Mouse (Mus musculus) macrophage (primary cell): Measurements from ENCODE around the gene Dhx9. TPM values are rescaled to one million over a fixed set of nuclear protein-coding genes. Genes with fewer than 3 reads are reported as not detected.

Experiments used
- H3K27ac ChIP-seq: fragments of 350-480 bp; formaldehyde crosslinking; 2 replicates; pipeline ENCODE4 v1.9.0; 2021
- H3K36me3 ChIP-seq: fragments of 350-480 bp; formaldehyde crosslinking; 2 replicates; pipeline ENCODE4 v1.9.0; 2021; ENCODE audit errors: inconsistent target
- H3K4me3 ChIP-seq: fragments of 350-480 bp; formaldehyde crosslinking; 2 replicates; pipeline ENCODE4 v1.9.0; 2021; ENCODE audit errors: inconsistent target
- H3K79me2 ChIP-seq: fragments of 350-480 bp; formaldehyde crosslinking; 2 replicates; pipeline ENCODE4 v1.9.0; 2021; ENCODE audit errors: inconsistent target
- WGBS: methylation state at CpG from one replicate; pipeline ENCODE4 v1.1.7; 2026; ENCODE audit warnings: inconsistent platforms; ENCODE audit not compliant: missing documents; 5-methylcytosine and 5-hydroxymethylcytosine counted together
- polyA plus RNA-seq: library from polyadenylated mRNA; stranded (reverse); fragments of 250-400 nt; gene quantifications from 3 replicates; pipeline ENCODE4 v1.2.4, GENCODE M21; 2018; ENCODE audit warnings: inconsistent platforms

The Dhx9 gene
- polyA plus RNA-seq, 1 experiment from 2014 or later: 81.8 TPM

DNA sequence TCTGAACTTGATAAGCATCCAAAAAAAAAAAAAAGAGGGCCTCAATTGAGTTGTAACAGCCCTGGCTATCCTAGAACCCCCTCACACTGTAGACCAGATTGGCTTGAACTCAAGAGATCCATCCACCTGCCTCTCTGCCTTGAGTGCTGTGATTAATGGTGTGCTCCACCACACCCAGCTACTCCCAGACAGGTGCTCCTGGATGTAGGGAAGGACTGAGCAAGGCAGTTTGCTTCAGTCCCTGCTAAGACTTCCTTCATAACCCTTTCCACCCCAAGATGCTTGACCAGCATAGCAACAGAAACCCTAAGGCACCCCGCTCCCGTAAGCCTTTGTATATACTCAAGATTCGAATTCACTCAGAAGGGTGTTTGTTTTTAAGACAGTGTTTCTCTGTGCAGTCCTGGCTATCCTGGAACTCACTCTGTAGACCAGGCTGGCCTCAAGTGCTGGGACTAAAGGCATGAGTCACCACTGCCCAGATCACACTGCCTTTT, 34.3 kb downstream of the Dhx9 start:
- Histone ChIP-seq H3K79me2 (no peaks in the 10 kb centered on the region), H3K36me3 (peaks cover 35% of the 10 kb centered on the region), H3K27ac (no peak overlapping the region), H3K4me3 (no peak overlapping the region)
- 100% methylated on average over 3 of the region's 3 CpGs for WGBS

DNA sequence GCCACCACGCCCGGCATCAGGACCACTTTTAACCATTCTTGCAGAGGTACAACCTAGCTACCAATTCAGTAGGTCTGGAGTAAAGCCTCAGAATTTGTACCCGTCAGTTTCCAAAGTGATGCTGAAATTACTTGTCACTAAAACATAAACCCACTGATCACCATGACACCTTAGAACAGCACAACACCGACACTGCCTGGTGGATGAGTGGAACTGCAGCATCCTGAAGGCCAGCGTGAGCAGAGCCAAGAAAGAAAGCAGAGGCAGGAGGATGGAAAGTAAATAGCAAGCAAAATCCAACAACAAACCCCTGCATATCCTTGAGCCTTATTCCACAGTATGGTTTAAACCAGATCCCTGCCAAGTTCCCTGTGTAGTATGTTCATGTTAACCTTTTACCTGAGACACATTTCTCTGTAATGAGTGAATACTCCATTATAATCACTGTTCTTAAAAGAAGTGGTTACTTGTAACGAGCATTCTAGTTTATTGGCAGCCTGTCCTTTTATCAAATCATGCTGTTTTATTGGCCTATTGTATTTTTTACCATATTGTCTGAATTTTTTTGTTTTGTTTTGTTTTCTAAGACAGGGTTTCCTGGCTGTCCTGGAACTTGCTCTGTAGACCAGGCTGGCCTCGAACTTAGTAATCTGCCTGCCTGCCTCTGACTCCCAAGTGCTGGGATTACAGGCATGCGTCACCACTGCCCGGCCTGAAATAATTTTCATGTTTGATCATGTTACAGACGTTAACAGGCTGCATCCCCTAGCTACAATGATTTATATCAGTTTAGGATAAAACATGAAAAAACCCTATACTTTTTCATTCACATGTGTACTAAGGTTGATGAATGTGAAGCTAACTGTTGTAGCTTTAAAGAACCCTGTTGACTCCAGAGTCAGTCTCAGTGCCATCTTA, 36.0 kb downstream of the Dhx9 start:
- 83% methylated on average over 9 of the region's 10 CpGs for WGBS
- Histone ChIP-seq H3K4me3 (no peak overlapping the region), H3K27ac (no peak overlapping the region), H3K79me2 (no peaks in the 10 kb centered on the region), H3K36me3 (peaks cover 19% of the 10 kb centered on the region)

- no peak overlapping the region for H3K4me3 ChIP-seq
- 99% methylated on average over 17 of the region's 20 CpGs for WGBS
- H3K79me2 ChIP-seq: no peaks in the 10 kb centered on the region
- H3K27ac ChIP-seq: no peak overlapping the region
- no peaks in the 10 kb centered on the region for H3K36me3 ChIP-seq
Observed at GRCm38 (mm10) chr1:153446120-153446831, 41.2 kb downstream of the Dhx9 start.

- no peaks in the 10 kb centered on the region for H3K79me2 ChIP-seq
- no peaks in the 10 kb centered on the region for H3K36me3 ChIP-seq
- 69% methylated on average over 4 of the region's 4 CpGs for WGBS
- no peak overlapping the region for H3K4me3 ChIP-seq
- H3K27ac ChIP-seq: no peak overlapping the region
Observed at GRCm38 (mm10) chr1:153443632-153444031, 43.8 kb downstream of the Dhx9 start.

- WGBS: 100% methylated on average over 1 of the region's 1 CpGs
- H3K36me3 ChIP-seq: no peaks in the 10 kb centered on the region
- H3K79me2 ChIP-seq: no peaks in the 10 kb centered on the region
- H3K4me3 ChIP-seq: no peak overlapping the region
- no peak overlapping the region for H3K27ac ChIP-seq
Observed at GRCm38 (mm10) chr1:153443019-153443418, 44.4 kb downstream of the Dhx9 start.

- no peaks in the 10 kb centered on the region for H3K36me3 ChIP-seq
- H3K27ac ChIP-seq: no peak overlapping the region
- H3K4me3 ChIP-seq: no peak overlapping the region
- H3K79me2 ChIP-seq: no peaks in the 10 kb centered on the region
- 100% methylated on average over 3 of the region's 3 CpGs for WGBS
Observed at GRCm38 (mm10) chr1:153441656-153442055, 45.8 kb downstream of the Dhx9 start.

DNA sequence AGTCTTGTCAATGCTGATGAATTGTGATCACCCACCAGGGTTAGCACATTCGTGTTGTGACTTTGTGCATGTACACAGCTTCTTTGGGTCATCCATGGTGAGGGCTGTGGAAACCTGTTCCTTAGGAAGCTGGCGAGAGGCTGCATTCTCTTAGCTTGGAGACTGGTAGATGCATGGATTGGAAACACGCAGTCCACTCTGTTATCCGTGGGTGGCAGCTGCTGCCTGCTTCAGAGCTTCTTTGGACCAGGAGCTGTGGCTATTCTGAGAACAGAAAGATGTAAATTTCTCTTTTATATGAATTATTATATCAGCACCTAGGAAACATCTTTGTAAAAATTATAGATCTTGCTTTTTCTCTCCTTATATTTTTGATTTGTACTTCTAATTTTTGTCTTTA, 46.7 kb downstream of the Dhx9 start:
- H3K36me3 ChIP-seq: no peaks in the 10 kb centered on the region
- H3K27ac ChIP-seq: no peak overlapping the region
- no peak overlapping the region for H3K4me3 ChIP-seq
- 91% methylated on average over 4 of the region's 4 CpGs for WGBS
- no peaks in the 10 kb centered on the region for H3K79me2 ChIP-seq

- WGBS: 95% methylated on average over 11 of the region's 11 CpGs
- Histone ChIP-seq H3K79me2 (no peaks in the 10 kb centered on the region), H3K27ac (no peak overlapping the region), H3K36me3 (no peaks in the 10 kb centered on the region), H3K4me3 (no peak overlapping the region)
Observed at GRCm38 (mm10) chr1:153437536-153437935, 49.9 kb downstream of the Dhx9 start.

DNA sequence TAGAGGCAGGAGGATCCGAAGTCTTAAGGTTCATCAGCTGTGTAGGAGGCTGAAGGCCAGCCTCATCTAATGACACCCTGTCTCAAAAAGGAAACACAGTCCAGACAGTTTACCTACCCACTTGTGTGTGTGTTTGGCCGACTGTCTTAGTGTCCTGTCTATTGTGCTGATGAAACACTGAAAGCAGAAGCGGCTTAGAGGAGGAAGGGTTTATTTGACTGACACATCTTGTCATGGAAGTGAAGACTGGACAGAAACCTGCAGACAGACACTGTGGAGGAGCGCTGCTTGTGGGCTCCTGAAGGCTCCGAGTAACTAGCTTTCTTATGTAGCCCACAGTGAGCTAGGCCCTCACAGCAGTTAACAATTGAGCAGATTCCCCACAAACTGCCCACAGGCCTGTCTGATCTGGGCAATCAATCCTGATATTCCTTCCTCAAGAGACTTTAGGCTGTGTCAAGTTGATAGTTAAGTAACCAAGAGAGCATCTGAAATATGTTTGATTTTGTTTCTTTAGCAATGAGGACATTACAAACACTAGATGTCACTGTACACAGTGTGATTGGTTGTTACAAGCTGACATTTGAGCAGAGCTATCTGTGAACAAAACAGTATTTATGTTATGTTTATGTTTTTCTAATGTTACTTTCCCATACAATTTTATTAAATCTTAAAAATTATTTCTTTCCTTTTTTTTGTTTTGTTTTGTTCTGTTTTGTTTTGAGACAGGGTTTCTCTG, 53.4 kb downstream of the Dhx9 start:
- Histone ChIP-seq H3K27ac (peak overlapping the region; percentile 51), H3K36me3 (no peaks in the 10 kb centered on the region), H3K79me2 (no peaks in the 10 kb centered on the region), H3K4me3 (no peak overlapping the region)
- WGBS: 19% methylated on average over 4 of the region's 5 CpGs

- Histone ChIP-seq H3K36me3 (no peaks in the 10 kb centered on the region), H3K4me3 (no peak overlapping the region), H3K27ac (peak overlapping the region; percentile 65), H3K79me2 (no peaks in the 10 kb centered on the region)
- WGBS: 100% methylated on average over 2 of the region's 2 CpGs
Observed at GRCm38 (mm10) chr1:153432329-153432728, 55.1 kb downstream of the Dhx9 start.

- 12% methylated on average over 10 of the region's 10 CpGs for WGBS
- Histone ChIP-seq H3K79me2 (no peaks in the 10 kb centered on the region), H3K36me3 (no peaks in the 10 kb centered on the region), H3K4me3 (no peak overlapping the region), H3K27ac (peak overlapping the region; percentile 65)
Observed at GRCm38 (mm10) chr1:153431701-153432100, 55.8 kb downstream of the Dhx9 start.

DNA sequence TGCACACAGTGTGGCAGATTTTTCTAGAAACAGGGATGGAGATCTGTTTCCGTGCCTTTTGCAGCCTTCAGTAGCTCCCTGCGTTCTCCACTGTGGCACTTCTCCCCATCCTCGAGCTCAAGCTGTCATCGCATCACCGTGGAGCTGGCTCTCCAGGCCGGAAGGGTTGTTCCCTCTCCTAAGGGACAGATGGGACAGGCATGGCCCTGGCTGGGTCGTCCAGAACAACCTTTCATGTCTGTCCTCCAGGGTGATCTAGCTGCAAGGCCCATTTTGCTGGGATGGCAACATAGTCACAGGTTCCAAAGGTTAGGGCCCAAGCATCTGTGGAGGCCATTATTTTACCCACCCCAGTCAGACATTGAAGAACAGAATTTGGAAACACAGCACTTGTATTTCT, 56.3 kb downstream of the Dhx9 start:
- H3K36me3 ChIP-seq: no peaks in the 10 kb centered on the region
- no peaks in the 10 kb centered on the region for H3K79me2 ChIP-seq
- peak overlapping the region; percentile 65 for H3K27ac ChIP-seq
- H3K4me3 ChIP-seq: no peak overlapping the region
- WGBS: 93% methylated on average over 7 of the region's 7 CpGs

DNA sequence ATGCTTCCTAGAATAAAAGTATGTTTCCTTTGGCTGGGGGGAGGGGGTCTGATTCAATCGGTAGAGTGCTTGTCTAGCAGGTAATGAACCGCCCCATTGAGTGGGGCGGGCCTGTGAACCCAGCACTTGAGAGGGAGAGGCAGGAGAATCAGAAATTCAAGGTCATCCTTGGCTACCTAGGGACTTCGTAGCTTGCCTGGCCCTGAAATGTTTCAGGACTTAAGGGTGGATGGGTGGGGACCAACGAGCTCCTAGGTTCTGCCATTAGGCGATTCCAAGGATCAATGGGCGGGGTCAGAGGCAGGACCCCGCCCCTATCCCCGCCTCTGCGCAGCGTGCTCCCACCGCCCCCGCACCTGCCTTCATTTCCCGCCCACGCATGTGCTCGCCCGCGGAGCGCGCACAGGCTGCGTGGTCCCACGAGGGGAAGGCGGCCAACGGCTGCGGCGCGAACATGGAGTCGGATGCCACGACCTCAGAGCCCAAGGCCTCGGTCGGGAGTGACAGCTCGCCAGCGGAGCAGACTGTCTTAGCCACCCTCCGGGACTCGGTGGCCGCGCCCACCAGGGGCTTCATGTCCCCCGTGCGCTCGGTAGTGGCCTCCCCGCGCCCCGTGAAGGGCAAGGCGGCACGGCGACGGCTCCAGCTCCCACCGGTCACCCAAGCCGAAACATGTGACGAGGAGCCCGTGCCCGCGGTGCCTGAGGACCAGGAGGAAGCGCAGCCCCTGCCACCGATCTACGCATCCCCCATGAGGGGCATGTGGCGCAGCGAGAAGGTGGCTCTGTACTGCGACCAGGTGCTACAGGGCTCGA, 62.5 kb downstream of the Dhx9 start, which contains the start of gene Shcbp1l:
Gene Shcbp1l, plus strand, starts transcription at position 393 of the 815 bp plus-strand sequence.
- H3K4me3 ChIP-seq: peak within 1 kb of the TSS; percentile 34
- 10% methylated on average over 60 of the region's 60 CpGs for WGBS
- no peaks in the 10 kb centered on the region for H3K36me3 ChIP-seq
- H3K79me2 ChIP-seq: no peaks in the 10 kb centered on the region
- H3K27ac ChIP-seq: no peak within 1 kb of the TSS

- Histone ChIP-seq H3K27ac (no peak overlapping the region), H3K79me2 (no peaks in the 10 kb centered on the region), H3K36me3 (no peaks in the 10 kb centered on the region), H3K4me3 (peak overlapping the region; percentile 34)
- WGBS: 39% methylated on average over 12 of the region's 12 CpGs
Observed at GRCm38 (mm10) chr1:153424271-153424670, 63.2 kb downstream of the Dhx9 start.
